Mouse (Mus musculus) cerebellum, postnatal 14 days (tissue): ENCODE results near the gene Cdh26.

Source experiments
- DNase-seq, 2 experiments: peaks; one replicate each; pipeline ENCODE4 v3.0.0; 2021; ENCODE audit warnings: mixed read lengths in 2 of 2

The Cdh26 gene

DNA sequence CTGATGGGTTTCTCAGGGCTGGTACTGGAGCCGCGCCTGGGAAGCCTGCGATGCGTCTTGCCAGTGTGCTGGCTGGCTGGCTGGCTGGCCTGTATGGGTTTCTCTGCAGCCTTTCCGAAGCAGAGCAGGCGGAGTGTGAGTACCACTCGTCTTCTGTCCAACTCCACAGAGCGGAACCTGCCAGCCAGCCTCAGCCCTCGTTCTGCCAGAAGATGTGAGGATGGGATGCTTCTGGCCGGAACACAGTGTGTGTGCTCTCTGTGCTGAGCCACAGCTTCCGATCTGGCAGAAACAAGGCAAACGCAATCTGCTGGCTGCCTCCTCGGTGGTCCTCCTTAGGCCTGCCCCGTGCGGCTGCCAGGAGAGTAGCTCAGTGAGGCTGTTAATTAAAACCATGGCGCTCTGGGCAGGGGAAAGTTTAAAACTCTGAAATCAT lies 83.3 kb downstream of the Cdh26 start:
- peak; percentile 76 to 78 for DNase-seq

DNA sequence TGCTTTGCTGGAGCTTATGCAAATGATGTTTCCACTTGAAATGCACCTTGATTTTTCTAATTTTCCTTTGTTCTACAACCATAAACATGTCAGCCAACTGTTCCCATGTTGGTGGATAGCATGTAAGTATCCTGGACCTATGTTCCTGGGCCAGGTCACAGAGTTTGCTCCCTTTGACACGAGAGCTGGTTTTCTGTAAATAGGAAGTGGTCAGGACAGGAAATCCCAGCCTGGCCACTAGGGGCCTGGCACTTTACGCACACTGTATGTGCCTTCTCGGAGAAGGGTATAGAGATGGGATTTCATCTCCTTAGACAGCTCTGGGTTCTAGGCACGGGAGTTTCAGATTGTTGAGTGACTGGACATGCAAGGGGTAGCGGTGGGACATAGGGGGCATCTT lies 86.1 kb downstream of the Cdh26 start:
- no peak for DNase-seq

DNA sequence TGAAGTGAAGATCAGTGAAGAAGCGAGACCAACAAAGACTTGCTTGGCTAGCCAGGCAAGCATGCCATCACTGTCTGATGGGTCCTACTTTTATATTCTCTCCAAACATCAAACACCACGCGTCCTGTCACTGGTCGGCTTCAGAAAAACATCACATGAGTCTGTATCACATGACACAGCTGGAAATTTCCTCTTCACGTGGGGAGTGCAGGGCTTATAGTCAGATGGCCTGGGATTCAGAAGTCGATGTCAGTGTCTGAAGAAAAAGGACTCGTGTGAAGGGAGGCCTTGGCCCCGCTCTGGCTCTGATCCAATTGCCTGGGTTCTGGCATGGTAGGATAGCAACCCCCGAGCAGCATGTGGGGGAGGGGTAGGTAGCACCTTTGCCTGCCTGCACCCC lies 86.6 kb downstream of the Cdh26 start:
- peak in 1 of 2 experiments; percentile 19 for DNase-seq

DNA sequence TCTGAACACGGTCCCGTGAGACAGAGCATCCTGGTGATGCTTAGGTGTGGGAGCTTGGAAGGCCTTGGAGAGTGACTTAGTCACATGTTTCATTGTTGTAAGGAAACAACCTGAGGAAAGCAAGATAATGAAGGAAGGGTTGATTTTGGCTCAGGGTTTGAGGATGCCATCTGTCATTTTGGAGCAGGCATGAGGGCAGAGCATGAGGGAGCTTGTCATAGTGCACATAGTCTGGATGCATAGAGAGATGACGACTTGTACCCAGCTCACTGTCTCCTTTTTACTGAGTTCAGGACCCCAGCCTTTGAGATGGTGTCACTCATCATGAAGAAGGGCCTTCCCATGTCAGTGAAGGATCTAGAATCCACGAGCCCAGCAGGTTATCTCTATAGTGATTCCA lies 89.0 kb downstream of the Cdh26 start:
- peak in 1 of 2 experiments; percentile 66 for DNase-seq

DNA sequence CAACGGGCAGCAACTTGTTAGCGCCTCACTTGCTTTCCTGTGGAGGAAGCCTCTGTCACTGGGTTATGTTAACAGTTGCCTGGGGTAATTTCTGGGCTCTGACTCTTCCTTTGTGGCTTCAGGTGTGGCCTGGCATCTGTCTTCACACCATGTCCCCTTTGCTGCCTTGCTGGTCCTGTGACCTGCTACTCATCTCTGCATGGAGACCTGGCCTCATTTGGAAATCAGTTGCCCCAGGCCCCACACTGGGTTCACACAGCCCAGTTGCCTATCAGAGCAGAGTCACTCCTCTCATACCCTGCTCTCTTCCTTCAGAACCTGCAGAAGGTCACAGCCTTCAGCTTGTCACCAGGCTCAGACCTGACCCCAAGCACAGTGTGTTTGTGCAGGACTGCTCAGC lies 89.9 kb downstream of the Cdh26 start:
- peak; percentile 43 to 45 for DNase-seq

DNA sequence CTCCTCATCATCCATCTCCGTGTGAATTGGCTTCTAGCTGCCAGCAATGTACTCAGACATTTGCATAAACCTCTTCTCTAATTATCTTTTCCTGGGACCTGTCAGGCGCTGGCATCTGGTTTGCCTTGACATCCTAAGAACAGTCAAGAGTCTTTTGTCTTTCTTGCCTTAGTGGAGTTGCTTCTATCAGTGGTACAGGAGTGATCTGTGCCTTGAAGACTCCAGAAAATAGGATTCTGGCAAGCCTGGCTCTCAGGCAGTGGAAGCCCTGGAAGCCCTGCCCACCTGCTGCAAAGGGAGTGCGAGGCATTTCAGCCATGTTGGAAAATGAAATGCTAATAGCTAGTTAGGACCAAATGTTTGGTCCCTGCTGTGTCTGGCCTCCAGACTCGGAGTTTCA lies 92.0 kb downstream of the Cdh26 start:
- DNase-seq: peak; percentile 55 to 58

DNA sequence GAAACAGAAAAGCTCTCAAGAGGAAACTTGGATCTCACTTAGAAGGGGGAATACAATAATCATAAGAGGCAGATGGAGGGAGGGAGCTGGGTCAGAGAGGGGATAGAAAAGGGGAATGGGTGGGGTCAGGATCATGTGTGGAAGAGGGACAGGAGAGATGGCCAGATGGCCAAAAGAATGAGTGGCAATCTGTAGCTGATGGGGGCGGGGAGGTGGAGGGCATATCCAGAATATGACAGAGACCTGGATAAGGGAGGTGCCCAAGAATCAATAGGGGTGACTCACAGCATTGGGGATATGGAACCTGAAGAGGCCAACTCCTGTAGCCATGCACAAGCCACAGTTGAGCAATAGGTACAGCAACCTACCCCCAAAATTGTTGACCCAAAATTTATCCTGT lies 92.5 kb downstream of the Cdh26 start:
- peak; percentile 59 to 67 for DNase-seq

DNA sequence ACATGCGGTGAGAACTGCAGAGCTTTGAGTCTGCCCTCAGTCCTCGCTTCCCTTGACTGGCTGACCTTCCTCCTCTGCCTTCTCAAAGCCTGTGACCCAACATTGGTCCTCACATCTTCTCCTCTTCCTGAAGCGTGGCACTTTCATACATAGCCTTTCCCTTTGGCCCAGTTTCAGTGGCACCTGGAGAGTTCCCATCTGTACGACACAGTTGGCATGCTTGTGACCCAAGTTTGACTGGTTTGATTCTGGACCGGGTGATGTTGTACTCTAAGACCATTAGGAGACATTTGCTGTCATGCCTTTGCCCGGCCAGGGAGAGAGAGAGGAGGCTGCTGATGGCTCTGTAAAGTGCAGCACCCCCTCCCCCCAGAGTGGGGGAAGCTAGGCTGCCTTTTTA lies 96.4 kb downstream of the Cdh26 start:
- DNase-seq: peak; percentile 56 to 67

DNA sequence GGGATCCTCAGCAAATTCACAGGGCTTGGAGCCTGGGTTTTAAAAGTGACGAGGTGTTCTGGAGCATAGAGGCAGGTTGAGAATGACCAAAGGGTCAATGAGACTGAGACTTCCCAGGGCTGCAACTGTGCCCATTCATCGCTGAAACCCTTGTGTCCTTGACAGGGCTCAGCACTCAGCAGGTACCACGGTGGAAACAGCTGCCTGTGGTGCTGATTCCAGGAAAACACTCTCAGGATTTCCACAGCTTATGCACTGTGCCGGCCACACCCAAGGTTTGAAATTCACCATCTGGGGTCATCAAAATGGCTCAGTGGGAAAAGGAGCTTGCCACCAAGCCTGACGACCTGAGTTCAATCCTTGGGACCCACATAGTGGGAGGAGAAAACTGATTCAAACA lies 100.9 kb downstream of the Cdh26 start:
- DNase-seq: no peak

DNA sequence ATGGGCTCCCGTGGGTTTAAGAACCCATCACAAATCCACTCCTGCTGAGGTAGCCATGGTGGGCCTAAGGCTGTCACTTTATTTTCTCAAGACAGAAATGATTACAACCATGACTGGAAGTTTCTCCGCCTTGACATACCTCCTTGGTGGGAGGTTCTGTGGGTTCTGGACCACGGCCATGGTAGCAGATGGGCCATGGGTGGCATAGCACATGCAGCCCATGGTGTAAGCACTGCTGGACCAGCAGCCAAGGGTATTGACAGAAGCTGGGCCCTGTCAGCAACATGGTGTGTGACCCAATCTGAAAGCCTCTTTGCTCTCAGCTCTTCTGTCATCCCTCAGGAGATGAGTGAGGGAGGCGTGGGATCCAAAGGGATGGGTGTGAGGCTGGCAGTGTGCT lies 106.2 kb downstream of the Cdh26 start:
- peak; percentile 28 to 42 for DNase-seq
